Mouse (Mus musculus) heart, embryonic 16.5 days (tissue): ENCODE data around the gene Usp54. TPM values are rescaled to one million over a fixed set of nuclear protein-coding genes. Genes with fewer than 3 reads are reported as not detected.

Experiments
- ATAC-seq: fragments of 200-750 bp; cut with Nextera tagmentation; replicated peaks from 2 replicates; pipeline ENCODE4 v1.8.0; 2017; ENCODE audit warnings: moderate number of reproducible peaks; ENCODE audit not compliant: insufficient read depth, low FRiP score; ENCODE audit errors: extremely low read depth
- H3K27ac ChIP-seq: fragments of 300-500 bp; sonication (generic); 2 replicates; pipeline ENCODE4 v1.5.1; 2014; ENCODE audit warnings: mild to moderate bottlenecking, low read length, control low read depth, moderate library complexity
- H3K27me3 ChIP-seq: fragments of 300-500 bp; sonication (generic); 2 replicates; pipeline ENCODE4 v1.6.1; 2014; ENCODE audit warnings: low read length, mixed read lengths; ENCODE audit not compliant: control insufficient read depth, insufficient read depth
- H3K36me3 ChIP-seq: fragments of 300-500 bp; sonication (generic); 2 replicates; pipeline ENCODE4 v1.6.1; 2014; ENCODE audit not compliant: control insufficient read depth, insufficient read depth
- H3K4me1 ChIP-seq: fragments of 300-500 bp; sonication (generic); 2 replicates; pipeline ENCODE4 v1.6.1; 2014; ENCODE audit warnings: low read length, mixed read lengths; ENCODE audit not compliant: control insufficient read depth, insufficient read depth
- H3K4me2 ChIP-seq: fragments of 300-500 bp; sonication (generic); 2 replicates; pipeline ENCODE4 v1.6.1; 2014; ENCODE audit warnings: low read depth, mild to moderate bottlenecking, control low read depth, low read length
- H3K4me3 ChIP-seq: fragments of 300-500 bp; sonication (generic); 2 replicates; pipeline ENCODE4 v1.5.1; 2014; ENCODE audit warnings: mild to moderate bottlenecking, control low read depth, low read length
- H3K9ac ChIP-seq: fragments of 300-500 bp; sonication (generic); 2 replicates; pipeline ENCODE4 v1.6.1; 2014; ENCODE audit warnings: low read length, control low read depth
- H3K9me3 ChIP-seq: fragments of 300-500 bp; sonication (generic); replicated peaks from 2 replicates; pipeline ENCODE4 v1.6.1; 2016; ENCODE audit warnings: low read length; ENCODE audit not compliant: control insufficient read depth
- WGBS: fragments of 180-500 bp; shearing (Covaris S2); extraction: QIAGEN DNeasy Blood & Tissue Kit; methylation state at CpG from one replicate; pipeline ENCODE4 v1.1.7; 2014; 5-methylcytosine and 5-hydroxymethylcytosine counted together
- polyA plus RNA-seq: library from polyadenylated mRNA; unstranded; fragments of >200 nt; fragmentation: Nextera tagmentation; extraction: Ambion mirVana; gene quantifications from 2 replicates; pipeline ENCODE4 v1.2.1, GENCODE M21; 2015

Usp54 gene
- polyA plus RNA-seq, 1 experiment from 2014 or later, result 3.8 TPM

DNA sequence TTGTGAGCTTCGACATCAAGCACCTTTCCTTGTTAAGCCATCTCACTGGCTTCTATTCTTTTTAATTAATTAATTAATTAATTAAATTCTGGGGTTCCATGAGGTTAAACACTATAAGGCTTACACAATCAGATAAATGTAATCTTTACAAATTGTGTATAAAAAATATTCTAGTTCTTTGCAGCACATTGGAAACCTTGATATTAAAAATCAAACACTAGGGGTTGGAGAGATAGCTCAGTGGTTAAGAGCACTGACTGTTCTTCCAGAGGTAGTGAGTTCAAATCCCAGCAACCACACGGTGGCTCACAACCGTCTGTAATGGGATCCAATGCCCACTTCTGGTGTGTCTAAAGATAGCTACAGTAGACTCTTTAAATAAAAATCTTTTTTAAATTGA lies 18.0 kb downstream of the Usp54 start:
- Histone ChIP-seq H3K9ac (no peak overlapping the region), H3K9me3 (no peaks in the 10 kb centered on the region), H3K4me2 (no peak overlapping the region), H3K36me3 (no peaks in the 10 kb centered on the region), H3K27me3 (no peaks in the 10 kb centered on the region), H3K4me3 (no peak overlapping the region), H3K4me1 (peaks cover 4% of the 10 kb centered on the region), H3K27ac (no peak overlapping the region)
- no peak for ATAC-seq
- WGBS, result 83% methylated on average over 3 of the region's 3 CpGs

DNA sequence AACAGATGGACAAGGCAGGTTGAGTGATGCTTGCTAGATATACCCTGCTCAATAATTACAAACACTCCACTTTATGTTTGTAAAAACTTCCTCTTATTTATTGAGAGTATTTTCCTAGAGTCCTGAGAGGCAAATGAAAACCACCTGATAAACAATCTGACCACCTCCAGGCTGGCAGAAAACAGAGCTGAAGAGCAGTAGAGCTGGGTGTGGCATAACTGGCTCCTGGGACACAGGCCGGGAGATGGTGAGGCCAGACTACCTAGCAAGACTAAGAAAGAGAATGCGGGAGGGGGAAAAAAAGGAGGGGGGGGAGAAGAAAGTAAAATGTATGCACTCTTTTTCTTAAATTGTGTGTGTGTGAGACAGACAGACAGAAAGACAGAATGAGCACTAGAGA lies 18.5 kb downstream of the Usp54 start:
- whole genome bisulfite sequencing, result 74% methylated on average over 2 of the region's 2 CpGs
- no peak overlapping the region for H3K4me2 ChIP-seq
- H3K27ac ChIP-seq, result no peak overlapping the region
- no peak overlapping the region for H3K4me3 ChIP-seq
- no peak overlapping the region for H3K9ac ChIP-seq
- H3K9me3 ChIP-seq, result no peaks in the 10 kb centered on the region
- H3K27me3 ChIP-seq, result no peaks in the 10 kb centered on the region
- no peak for ATAC-seq
- no peaks in the 10 kb centered on the region for H3K36me3 ChIP-seq
- H3K4me1 ChIP-seq, result peaks cover 4% of the 10 kb centered on the region

DNA sequence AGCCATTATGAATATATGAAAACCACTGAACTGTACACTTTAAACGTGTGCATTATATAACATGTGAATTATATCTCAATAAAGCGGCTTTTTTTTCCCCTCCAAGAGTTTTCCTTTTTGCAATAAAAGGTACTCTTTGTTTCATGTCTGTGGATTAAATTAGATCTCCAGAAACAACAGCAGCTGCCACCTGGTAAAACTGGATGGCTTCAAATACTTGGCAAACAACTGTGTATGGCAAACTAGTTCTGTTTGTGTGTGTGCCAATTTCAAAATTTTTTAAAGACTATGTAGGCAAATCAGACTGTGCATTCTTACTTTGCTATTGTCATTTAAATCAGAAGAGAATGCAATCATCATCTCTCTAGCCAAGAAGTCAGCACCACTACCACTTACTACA lies 19.0 kb downstream of the Usp54 start:
- no peak overlapping the region for H3K9ac ChIP-seq
- no peak overlapping the region for H3K27ac ChIP-seq
- H3K9me3 ChIP-seq, result no peaks in the 10 kb centered on the region
- no peak for ATAC-seq
- no peaks in the 10 kb centered on the region for H3K36me3 ChIP-seq
- H3K4me2 ChIP-seq, result no peak overlapping the region
- H3K4me3 ChIP-seq, result no peak overlapping the region
- H3K4me1 ChIP-seq, result peaks cover 4% of the 10 kb centered on the region; the same call in 1 of the 2 replicates
- WGBS, result 84% methylated on average over 2 of the region's 2 CpGs
- no peaks in the 10 kb centered on the region for H3K27me3 ChIP-seq

DNA sequence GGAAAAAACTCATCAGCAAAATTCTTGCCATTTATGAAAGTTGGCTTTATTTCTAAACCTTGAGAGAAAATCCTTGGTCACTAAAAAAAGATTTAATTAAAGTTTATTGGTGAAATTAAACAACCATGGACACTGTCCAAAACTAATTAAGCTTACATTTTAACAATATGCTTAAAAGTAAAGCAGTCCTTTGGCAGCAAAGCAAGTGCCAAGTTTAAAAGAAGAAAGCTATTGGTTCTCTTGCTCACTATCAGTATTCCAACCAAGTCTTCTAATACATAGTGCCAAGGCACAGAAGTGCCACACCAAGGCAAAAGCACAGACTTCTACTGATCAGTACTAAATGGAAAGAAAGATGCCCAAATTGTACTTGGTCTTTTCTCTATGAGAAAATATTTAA lies 21.7 kb downstream of the Usp54 start:
- Histone ChIP-seq H3K4me3 (no peak overlapping the region), H3K27me3 (no peaks in the 10 kb centered on the region), H3K9ac (no peak overlapping the region), H3K27ac (no peak overlapping the region), H3K9me3 (no peaks in the 10 kb centered on the region), H3K4me1 (peaks cover 9% of the 10 kb centered on the region), H3K36me3 (no peaks in the 10 kb centered on the region), H3K4me2 (no peak overlapping the region)
- no peak for ATAC-seq

DNA sequence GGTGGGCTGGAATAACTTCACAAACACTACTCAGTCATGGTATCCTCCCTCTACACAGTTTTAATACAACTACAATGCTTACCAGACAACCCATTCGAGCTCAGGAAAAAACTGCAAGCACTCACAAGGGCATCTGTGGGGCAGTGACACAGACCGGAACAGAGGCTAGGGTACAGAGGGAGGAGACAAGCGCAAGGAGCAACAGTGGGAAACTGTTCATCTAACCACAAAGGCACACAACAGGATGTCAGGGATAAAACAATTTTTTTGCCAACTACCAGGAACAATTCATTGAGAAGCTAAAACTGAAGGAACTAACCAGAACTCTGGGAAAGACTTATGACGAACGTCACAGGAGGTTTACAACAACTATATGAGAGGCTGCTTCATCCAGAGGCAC lies 22.7 kb downstream of the Usp54 start:
- Histone ChIP-seq H3K36me3 (no peaks in the 10 kb centered on the region), H3K4me3 (no peak overlapping the region), H3K4me2 (no peak overlapping the region), H3K27ac (peak overlapping the region; percentile 42; the same call in 1 of the 2 replicates), H3K27me3 (no peaks in the 10 kb centered on the region), H3K9ac (no peak overlapping the region), H3K9me3 (no peaks in the 10 kb centered on the region), H3K4me1 (peaks cover 9% of the 10 kb centered on the region)
- WGBS, result 54% methylated on average over 5 of the region's 5 CpGs
- no peak for ATAC-seq

DNA sequence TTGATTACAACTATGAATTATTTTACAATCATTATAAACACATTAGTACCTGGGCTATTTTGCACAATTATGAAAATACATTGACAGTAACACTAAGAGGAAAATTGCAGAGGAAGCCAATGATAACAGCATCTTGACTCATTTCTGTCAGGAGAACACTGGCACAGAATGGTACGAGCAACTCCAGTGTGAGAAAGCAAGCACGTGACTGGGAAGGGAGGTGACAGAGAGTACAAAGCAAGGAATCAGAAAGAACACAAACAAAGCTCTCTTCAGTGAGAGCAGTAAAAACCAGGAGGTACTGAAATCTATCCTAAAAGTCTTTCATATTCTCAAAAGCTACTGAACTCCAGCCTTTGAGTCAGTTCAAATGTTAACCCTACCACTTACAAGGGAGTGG lies 24.4 kb downstream of the Usp54 start:
- 15% methylated on average over 2 of the region's 2 CpGs for WGBS
- Histone ChIP-seq H3K4me2 (no peak overlapping the region), H3K27me3 (no peaks in the 10 kb centered on the region), H3K4me3 (no peak overlapping the region), H3K36me3 (no peaks in the 10 kb centered on the region), H3K9ac (no peak overlapping the region), H3K4me1 (peaks cover 9% of the 10 kb centered on the region), H3K27ac (no peak overlapping the region), H3K9me3 (no peaks in the 10 kb centered on the region)
- peak; percentile 65; the same call in 1 of the 2 replicates for ATAC-seq

DNA sequence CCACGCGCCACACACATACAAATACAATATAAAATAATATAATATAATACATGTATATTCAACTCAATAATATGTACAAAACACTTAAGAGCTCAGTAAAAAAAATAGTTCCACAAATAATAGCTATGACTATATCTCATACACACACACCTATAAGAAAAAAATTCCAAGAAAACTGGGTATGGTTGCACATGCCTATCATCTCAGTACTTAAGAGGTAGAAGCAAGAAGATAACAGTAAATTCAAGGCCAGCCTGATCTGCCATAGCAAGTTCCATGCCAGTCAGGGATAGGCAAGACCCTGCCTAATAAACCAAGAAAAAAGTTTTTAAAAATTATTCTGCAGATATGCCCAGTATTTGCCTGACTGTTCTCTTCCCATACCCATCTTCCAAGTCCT lies 25.8 kb downstream of the Usp54 start:
- Histone ChIP-seq H3K9me3 (no peaks in the 10 kb centered on the region), H3K4me1 (peaks cover 14% of the 10 kb centered on the region), H3K36me3 (no peaks in the 10 kb centered on the region), H3K27me3 (no peaks in the 10 kb centered on the region), H3K27ac (no peak overlapping the region), H3K4me2 (no peak overlapping the region), H3K9ac (no peak overlapping the region), H3K4me3 (no peak overlapping the region)
- ATAC-seq, result no peak
- WGBS, result 89% methylated on average over 2 of the region's 2 CpGs

DNA sequence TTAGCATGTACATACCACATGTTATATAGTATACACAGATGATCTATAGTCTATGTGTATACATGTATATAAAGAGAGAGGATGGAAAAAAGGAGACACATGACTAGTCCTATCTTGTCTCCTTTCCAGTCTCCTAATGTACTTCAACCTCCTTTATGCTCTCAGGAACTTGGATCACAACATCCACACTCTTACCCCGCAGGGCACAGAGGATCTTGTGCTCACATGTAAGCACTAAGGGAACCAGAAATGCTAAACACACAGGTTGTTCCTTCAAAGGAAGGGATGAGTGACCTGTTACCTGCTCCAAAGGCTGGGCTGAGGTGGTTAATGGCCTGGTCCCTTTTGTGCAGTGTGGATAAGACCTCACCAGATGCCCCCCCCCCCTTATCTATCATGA lies 28.0 kb downstream of the Usp54 start:
- ATAC-seq, result no peak
- H3K27me3 ChIP-seq, result no peaks in the 10 kb centered on the region
- H3K9me3 ChIP-seq, result no peaks in the 10 kb centered on the region
- H3K4me2 ChIP-seq, result no peak overlapping the region
- WGBS, result 91% methylated on average over 1 of the region's 1 CpGs
- H3K4me1 ChIP-seq, result peaks cover 25% of the 10 kb centered on the region
- no peak overlapping the region for H3K9ac ChIP-seq
- H3K36me3 ChIP-seq, result no peaks in the 10 kb centered on the region
- no peak overlapping the region for H3K27ac ChIP-seq
- H3K4me3 ChIP-seq, result no peak overlapping the region

DNA sequence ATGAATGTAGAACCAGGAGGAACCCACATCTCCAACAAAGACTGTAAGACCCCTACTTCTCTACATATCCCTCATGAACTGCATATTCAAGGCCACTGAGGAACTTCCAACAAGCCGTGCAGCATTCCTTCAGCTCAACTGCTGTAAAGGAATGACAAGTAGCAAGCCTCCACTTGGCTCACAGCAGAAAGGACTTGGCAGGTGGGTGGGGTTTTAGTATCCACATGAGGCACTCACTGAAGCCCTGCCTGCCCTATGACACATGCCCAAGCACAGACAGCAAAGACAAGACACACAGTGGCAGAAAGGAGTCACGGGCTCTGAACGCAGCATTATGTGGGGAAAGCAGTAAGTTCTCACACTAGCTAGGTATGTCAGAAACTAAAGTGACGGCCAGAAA lies 30.7 kb downstream of the Usp54 start:
- 38% methylated on average over 4 of the region's 4 CpGs for WGBS
- Histone ChIP-seq H3K9ac (peak overlapping the region; percentile 60), H3K36me3 (peaks cover 6% of the 10 kb centered on the region), H3K4me1 (peaks cover 25% of the 10 kb centered on the region), H3K4me2 (peak overlapping the region; percentile 60), H3K27ac (peak overlapping the region; percentile 94), H3K4me3 (peak overlapping the region; percentile 34), H3K27me3 (no peaks in the 10 kb centered on the region), H3K9me3 (no peaks in the 10 kb centered on the region)
- ATAC-seq, result peak; percentile 87

DNA sequence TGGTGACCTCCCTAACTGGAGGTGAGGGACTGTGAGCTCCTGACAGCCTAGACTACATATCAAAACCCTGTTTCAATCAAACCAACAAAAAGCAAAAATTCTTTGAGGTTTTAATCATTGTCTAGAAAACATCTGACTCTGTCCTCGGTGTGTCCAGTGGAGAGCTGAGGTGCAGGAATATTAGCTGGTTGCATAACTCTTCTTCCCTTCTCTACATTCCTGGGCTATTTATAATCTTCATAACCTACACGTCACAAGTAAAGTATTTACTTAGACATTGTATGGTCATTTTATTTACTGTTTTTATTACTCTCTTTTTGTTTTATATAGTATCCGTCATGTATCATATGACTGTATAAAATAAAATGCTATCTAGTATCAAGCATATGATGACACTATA lies 31.3 kb downstream of the Usp54 start:
- H3K4me1 ChIP-seq, result peaks cover 25% of the 10 kb centered on the region
- peak; percentile 68; the same call in 1 of the 2 replicates for ATAC-seq
- no peaks in the 10 kb centered on the region for H3K9me3 ChIP-seq
- no peaks in the 10 kb centered on the region for H3K27me3 ChIP-seq
- H3K4me2 ChIP-seq, result peak overlapping the region; percentile 60
- H3K36me3 ChIP-seq, result peaks cover 6% of the 10 kb centered on the region
- peak overlapping the region; percentile 94 for H3K27ac ChIP-seq
- peak overlapping the region; percentile 22; the same call in 1 of the 2 replicates for H3K4me3 ChIP-seq
- WGBS, result 43% methylated on average over 3 of the region's 3 CpGs
- H3K9ac ChIP-seq, result peak overlapping the region; percentile 55
